Mouse (Mus musculus): ENCODE data around the gene Zfp292. TPM values are rescaled to one million over a fixed set of nuclear protein-coding genes. Genes with fewer than 3 reads are reported as not detected.
A peak's percentile ranks its signal among the peaks of the same experiment; 100 is the strongest.
"Not testable (repeated sequence)": the region's sequence is repeated elsewhere in the genome, so short reads cannot be mapped to it uniquely, and the experiment has no call there.

The Zfp292 gene
- total RNA-seq (2021), result 10 to 100 TPM; 21.4 to 22.4 TPM

- peak; percentile 95 for DNase-seq
- intact Hi-C loops (cut with DNase I), result loop anchor here (2.0 to 10.0 kb wide), 3 partner anchors 71 to 198 kb away; partner anchors contain the start of genes Slc35a1 and Smim8
These were observed at the start of gene Zfp292 for GRCm38 (mm10) chr4:34882818-34883217. Zfp292 (minus strand) TSS chr4:34882960.

- intact Hi-C loops (cut with DNase I), result loop anchor here (10.0 kb wide), 1 partner anchor 1534 kb away; no protein-coding TSS in a partner anchor
These were observed 45.6 kb upstream of the Zfp292 start for GRCm38 (mm10) chr4:34928386-34928785.

DNA sequence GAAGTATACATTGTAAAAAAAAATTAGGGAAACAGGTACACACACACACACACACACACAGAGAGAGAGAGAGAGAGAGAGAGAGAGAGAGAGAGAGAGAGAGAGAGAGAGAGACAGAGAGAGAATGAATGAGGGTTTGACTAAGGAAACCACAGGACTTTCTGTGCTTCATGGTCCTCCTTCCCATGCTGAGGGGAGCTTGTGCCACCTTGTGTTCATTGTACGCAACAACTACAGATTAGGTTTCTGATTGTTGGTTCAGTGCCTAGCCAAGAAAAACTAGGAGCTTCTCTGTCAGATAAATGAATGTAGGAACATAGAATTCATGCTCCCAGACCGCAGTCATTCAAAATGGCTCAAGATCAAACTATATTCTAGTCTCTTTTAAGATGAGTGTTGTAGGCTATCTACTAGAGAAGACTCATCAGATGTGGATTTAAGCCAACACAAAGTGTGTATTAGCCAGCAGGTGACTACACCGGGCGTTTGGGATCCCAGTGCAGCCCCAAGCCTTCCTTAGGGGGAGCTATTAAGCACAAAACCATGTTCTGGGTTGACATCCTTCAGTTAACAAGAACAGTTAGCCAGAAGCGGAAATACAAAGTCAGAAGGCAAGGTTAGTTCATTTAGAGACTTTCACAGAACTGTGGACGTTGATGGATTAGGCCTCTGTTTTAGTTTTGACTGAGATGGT lies 39.6 kb upstream of the Zfp292 start:
- intact Hi-C loops (cut with DNase I), result loop anchor here (2.0 to 10.0 kb wide), 3 partner anchors 138 to 1528 kb away; partner anchors contain the start of gene Slc35a1
- peak; percentile 59 to 66 for DNase-seq

More at GRCm38 (mm10) chr4:34928386-34928785, 45.6 kb upstream of the Zfp292 start:
- DNase-seq, result not testable (repeated sequence)

GRCm38 (mm10) chr4:34917400-34917799 lies 34.6 kb upstream of the Zfp292 start:
- no peak for DNase-seq
- intact Hi-C loops (cut with DNase I), result no loop called here

DNA sequence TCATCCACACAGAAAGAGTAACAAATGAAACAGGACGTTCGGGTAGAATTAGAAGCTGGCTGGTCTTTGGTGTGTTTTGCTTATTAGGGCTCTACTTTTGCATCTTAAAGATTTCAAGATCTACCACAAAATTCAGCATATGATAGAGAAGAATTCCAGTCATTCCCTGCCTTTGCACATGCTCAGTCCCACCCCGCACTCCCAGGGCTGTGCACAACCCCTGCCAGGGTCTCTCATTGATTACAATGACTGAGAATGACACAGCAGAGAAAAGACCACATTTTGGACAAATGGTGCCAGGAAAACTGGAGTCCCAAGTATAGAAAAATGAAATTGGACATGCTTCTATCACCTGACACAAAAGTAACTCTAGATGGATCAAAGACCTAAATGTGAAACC lies 29.4 kb upstream of the Zfp292 start:
- intact Hi-C loops (cut with DNase I), result no loop called here
- no peak for DNase-seq

GRCm38 (mm10) chr4:34911401-34911800 lies 28.6 kb upstream of the Zfp292 start:
- intact Hi-C loops (cut with DNase I), result no loop called here
- DNase-seq, result no peak

DNA sequence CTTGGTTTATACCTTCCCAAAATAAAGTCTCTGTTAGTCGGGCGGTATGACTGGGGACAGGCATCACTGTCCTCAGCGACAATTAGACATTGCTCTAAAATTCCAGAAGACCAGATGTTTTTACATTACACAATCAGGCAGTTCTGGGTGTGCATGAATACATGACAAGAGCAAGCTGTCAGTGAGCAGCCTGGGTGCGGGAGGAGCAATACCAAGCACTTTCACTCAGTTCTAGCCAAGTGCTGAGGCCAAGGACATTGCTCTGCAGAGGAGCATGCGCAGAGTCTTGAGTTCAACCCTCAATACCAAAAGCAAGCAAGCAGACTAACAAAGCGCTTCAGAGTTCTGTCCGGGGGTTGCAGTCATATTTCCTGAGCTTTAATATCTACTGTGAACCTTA lies 25.4 kb upstream of the Zfp292 start:
- intact Hi-C loops (cut with DNase I), result no loop called here
- DNase-seq, result peak; percentile 53 to 70

- DNase-seq, result peak; percentile 11 to 20
These were observed 24.3 kb upstream of the Zfp292 start for GRCm38 (mm10) chr4:34907026-34907425.

GRCm38 (mm10) chr4:34906151-34906550 lies 23.4 kb upstream of the Zfp292 start:
- no peak for DNase-seq
- intact Hi-C loops (cut with DNase I), result no loop called here

More at GRCm38 (mm10) chr4:34907026-34907425, 24.3 kb upstream of the Zfp292 start:
- intact Hi-C loops (cut with DNase I), result no loop called here

DNA sequence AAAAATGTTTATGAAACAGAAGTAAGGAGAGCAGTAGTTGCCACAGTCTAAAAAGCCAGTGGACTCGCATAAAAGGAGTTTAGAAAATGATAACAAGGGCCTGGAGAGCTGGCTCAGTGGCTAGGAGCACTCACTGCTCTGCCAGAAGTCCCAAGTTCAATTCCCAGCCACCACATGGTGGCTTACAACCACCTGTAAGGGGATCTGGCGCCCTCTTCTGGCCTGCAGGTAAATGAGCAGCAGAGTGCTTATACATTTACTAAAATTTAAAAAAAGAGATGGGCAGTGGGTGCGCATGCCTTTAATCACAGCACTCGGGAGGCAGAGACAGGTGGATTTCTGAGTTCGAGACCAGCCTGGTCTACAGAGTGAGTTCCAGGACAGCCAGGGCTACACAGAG lies 22.6 kb upstream of the Zfp292 start:
- no peak for DNase-seq
- intact Hi-C loops (cut with DNase I), result no loop called here

DNA sequence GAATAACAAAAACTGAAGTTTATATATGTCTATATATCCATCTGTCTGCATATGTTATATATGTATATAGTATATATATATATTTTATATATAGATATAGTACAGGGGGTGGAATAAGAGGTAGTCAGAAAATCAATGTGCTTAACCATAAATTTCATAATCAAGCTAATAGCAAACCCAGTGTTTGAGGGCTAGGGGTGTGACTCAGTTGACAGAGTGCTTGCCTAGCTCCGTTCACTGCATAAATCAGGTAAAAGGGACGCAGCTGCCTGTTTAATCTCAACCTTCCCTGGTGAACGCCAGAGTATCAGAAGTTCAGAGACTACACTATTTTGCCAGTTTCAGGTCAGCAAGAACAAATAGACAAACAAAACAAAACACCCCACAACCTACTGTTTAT lies 18.8 kb upstream of the Zfp292 start:
- intact Hi-C loops (cut with DNase I), result not testable (repeated sequence)

GRCm38 (mm10) chr4:34901166-34901565 lies 18.4 kb upstream of the Zfp292 start:
- DNase-seq, result no peak
- intact Hi-C loops (cut with DNase I), result no loop called here

More for the DNA sequence above, 18.8 kb upstream of the Zfp292 start:
- not testable (repeated sequence) for DNase-seq

- intact Hi-C loops (cut with DNase I), result no loop called here
- no peak for DNase-seq
These were observed 17.4 kb upstream of the Zfp292 start for GRCm38 (mm10) chr4:34900155-34900554.

DNA sequence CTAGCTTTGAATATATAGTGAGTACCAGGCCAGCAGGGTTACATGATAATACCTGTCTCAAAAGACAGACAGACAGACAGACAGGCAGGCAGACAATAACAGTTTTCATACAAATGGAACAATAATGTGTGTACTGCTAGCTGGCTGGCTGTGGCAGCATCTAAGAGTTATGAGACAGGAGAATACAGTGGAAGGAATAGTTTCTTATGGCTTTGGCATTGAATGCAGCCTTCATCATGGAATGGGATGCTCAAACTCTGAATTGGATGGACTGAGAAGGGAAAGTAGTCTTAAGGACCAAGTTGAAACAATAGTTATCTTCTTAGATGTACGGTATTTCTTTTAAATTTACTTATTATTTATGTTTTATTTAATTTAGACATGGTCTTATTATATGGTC lies 16.6 kb upstream of the Zfp292 start:
- no peak for DNase-seq
- intact Hi-C loops (cut with DNase I), result no loop called here

DNA sequence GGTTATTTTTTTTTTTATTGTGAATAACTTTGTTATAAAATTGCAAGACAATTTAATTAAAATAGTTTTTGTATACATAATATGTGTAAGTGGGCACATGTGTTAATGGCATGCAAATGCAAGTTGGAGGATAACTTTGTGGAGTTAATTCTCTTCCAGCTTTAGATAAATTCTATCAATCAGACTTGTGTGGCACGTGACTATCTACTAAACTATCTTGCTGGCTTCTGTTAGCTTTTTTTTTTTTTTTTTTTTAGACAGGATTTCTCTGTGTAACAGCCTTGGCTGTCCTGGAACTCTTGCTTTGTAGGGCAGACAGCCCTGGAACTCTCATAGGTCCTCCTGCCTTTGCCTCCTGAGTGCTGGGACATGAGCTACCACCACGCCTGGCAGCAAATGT lies 15.7 kb upstream of the Zfp292 start:
- intact Hi-C loops (cut with DNase I), result no loop called here
- no peak for DNase-seq

DNA sequence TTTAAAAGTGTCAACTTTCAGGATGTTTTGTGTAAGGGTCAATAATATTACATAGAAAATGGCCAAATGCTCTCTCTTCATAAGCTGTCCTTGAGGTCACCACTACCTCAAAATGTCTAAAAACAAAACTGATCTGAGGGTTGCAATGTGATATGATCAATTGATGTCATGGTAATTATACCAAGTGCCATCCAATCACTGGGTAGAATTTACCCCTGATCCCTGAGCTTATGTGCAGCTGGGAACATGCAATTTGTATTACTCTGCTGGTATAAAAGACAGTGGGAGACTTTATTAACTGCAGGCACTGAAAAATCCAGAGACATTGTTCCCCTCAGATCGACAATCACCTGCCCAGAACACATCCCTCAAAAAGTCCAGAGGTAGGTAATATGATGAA lies 10.7 kb upstream of the Zfp292 start, which contains the start of gene Cga:
Cga (plus strand) TSS at position 301 of the 400 bp plus-strand sequence.
- intact Hi-C loops (cut with DNase I), result no loop called here

DNA sequence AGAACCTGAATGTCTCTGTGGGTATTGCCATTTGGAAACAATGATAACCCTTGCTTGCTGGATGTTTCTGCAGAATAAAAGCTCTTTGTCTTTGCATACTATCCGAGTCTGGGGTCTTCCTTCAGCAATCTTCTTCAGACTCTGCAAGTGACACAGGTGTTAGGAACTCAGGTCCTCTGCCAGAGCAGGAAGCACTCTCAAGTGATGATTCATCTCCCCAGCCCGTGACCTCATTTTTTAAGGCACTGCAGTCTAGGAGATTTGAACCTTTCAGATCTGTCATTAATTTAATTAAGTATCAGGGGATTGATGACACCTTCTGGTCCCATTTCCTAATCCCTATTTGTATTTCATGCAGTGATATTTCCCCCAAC lies 7.0 kb upstream of the Zfp292 start:
- DNase-seq, result no peak
- intact Hi-C loops (cut with DNase I), result loop anchor here (5.0 to 10.0 kb wide), 2 partner anchors 205 to 337 kb away; partner anchors contain the start of genes Akirin2 and Slc35a1

More for the DNA sequence above, 10.7 kb upstream of the Zfp292 start, which contains the start of gene Cga:
- DNase-seq, result no peak

DNA sequence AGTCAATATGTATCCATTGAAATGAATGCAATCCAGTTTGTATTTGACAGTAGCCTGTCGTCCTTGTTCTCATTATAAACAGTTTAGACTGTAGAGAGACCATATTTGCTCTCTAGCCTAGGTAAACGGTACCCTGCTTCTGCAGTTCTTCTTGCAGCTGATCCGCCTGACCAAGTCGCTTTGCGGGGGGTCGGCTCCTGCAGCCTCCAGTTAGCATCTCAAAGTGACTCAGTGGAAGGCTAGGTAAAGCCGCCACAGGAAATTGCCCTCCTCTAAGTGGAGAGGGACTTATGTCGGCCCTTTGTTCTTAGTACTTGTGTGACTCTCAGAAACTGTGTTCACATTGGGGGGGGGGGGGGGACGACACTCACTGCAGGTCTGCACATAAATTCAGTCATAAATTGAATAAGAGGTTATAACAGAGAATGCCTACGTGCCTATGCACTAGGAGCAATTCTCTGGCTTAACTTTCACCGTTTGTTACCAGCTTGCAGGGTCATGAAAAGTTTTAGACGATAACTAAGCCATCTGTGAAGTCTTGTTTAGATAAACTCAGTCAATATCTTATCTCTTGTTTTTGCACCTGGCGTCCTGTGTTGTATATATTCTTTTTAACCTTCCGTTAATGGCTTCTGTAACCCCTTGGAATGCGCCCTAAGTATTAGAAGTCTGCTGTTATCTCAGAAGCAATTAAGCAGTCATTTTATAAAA lies 6.5 kb upstream of the Zfp292 start:
- intact Hi-C loops (cut with DNase I), result loop anchor here (5.0 to 10.0 kb wide), 2 partner anchors 204 to 337 kb away; partner anchors contain the start of genes Akirin2 and Slc35a1
- DNase-seq, result no peak

DNA sequence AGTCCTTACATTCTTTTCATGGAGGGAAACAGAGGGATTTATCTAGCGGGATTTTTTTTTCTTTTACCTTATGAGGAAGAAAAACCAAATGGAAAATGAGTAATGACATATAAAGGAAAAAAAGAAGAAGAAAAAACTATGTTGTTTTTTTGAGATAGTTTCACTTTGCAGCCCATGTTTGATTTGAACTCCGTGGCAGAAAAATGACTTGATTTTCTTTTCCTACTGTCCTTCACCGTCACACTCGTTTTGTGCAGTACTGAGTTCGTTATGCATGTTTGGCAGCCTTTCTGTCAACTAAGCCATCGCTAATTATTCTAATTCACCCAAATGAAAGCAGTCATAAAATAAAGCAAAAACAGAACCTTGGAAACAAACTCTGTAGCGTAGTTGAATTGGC lies 4.5 kb upstream of the Zfp292 start:
- intact Hi-C loops (cut with DNase I), result loop anchor here (5.0 to 10.0 kb wide), 2 partner anchors 202 to 335 kb away; partner anchors contain the start of genes Akirin2 and Slc35a1

GRCm38 (mm10) chr4:34886490-34887111 lies 3.8 kb upstream of the Zfp292 start:
- intact Hi-C loops (cut with DNase I), result loop anchor here (5.0 to 10.0 kb wide), 2 partner anchors 202 to 334 kb away; partner anchors contain the start of genes Akirin2 and Slc35a1
- peak; percentile 87 to 88 for DNase-seq

More for the DNA sequence above, 4.5 kb upstream of the Zfp292 start:
- DNase-seq, result no peak

Data from heart, postnatal 10 days (tissue).